Mouse (Mus musculus): Measurements from ENCODE around the gene Trappc2l. TPM values are rescaled to one million over a fixed set of nuclear protein-coding genes. Genes with fewer than 3 reads are reported as not detected.

Trappc2l gene
- polyA plus RNA-seq, 1 experiment from 2014 or later = 45.4 TPM

- Histone ChIP-seq H3K4me2 (ENCODE audit: low read depth, severe bottlenecking) (no peak overlapping the region; the same call in 1 of the 2 replicates), H3K27me3 (ENCODE audit: control insufficient read depth, insufficient read depth, low read length) (no peaks in the 10 kb centered on the region), H3K9me3 (ENCODE audit: control insufficient read depth, low read length) (no peaks in the 10 kb centered on the region), H3K36me3 (ENCODE audit: control insufficient read depth, insufficient read depth, low read length) (no peaks in the 10 kb centered on the region), H3K27ac (replicated peaks; ENCODE audit: low read depth, low read length) (no peak overlapping the region), H3K9ac (ENCODE audit: low read length) (no peak overlapping the region), H3K4me3 (ENCODE audit: low read depth, low read length) (no peak overlapping the region), H3K4me1 (ENCODE audit: control insufficient read depth, insufficient read depth, low read length) (peaks cover 4% of the 10 kb centered on the region; the same call in 1 of the 2 replicates)
- WGBS = 71% methylated on average over 4 of the region's 4 CpGs
- no peak for ATAC-seq (ENCODE audit: insufficient number of reproducible peaks, low FRiP score, low TSS enrichment, low read depth)
- DNase-seq (ENCODE audit: low spot score) = no peak
These were observed 1.2 kb upstream of the Trappc2l start for GRCm38 (mm10) chr8:122610209-122610608.

- H3K9ac ChIP-seq (ENCODE audit: low read length) = peak overlapping the region; percentile 67
- H3K27me3 ChIP-seq (ENCODE audit: control insufficient read depth, insufficient read depth, low read length) = no peaks in the 10 kb centered on the region
- ATAC-seq (ENCODE audit: insufficient number of reproducible peaks, low FRiP score, low TSS enrichment, low read depth) = peak; percentile 66
- H3K4me3 ChIP-seq (ENCODE audit: low read depth, low read length) = peak overlapping the region; percentile 66
- no peaks in the 10 kb centered on the region for H3K9me3 ChIP-seq (ENCODE audit: control insufficient read depth, low read length)
- DNase-seq (ENCODE audit: low spot score) = no peak
- peak overlapping the region; percentile 91 for H3K4me2 ChIP-seq (ENCODE audit: low read depth, severe bottlenecking)
- H3K4me1 ChIP-seq (ENCODE audit: control insufficient read depth, insufficient read depth, low read length) = peaks cover 4% of the 10 kb centered on the region; the same call in 1 of the 2 replicates
- H3K27ac ChIP-seq (replicated peaks; ENCODE audit: low read depth, low read length) = no peak overlapping the region; the same call in 1 of the 2 replicates
- H3K36me3 ChIP-seq (ENCODE audit: control insufficient read depth, insufficient read depth, low read length) = no peaks in the 10 kb centered on the region
- 7% methylated on average over 19 of the region's 20 CpGs for WGBS
These were observed 695 bp upstream of the Trappc2l start for GRCm38 (mm10) chr8:122610612-122611277.

- H3K4me2 ChIP-seq (ENCODE audit: low read depth, severe bottlenecking) = no peak overlapping the region
- ATAC-seq (ENCODE audit: insufficient number of reproducible peaks, low FRiP score, low TSS enrichment, low read depth) (no peak), DNase-seq (ENCODE audit: low spot score) (no peak)
- no peak overlapping the region for H3K4me3 ChIP-seq (ENCODE audit: low read depth, low read length)
- peaks cover 21% of the 10 kb centered on the region for H3K4me1 ChIP-seq (ENCODE audit: control insufficient read depth, insufficient read depth, low read length)
- 68% methylated on average over 9 of the region's 9 CpGs for WGBS
- no peak overlapping the region for H3K9ac ChIP-seq (ENCODE audit: low read length)
- no peaks in the 10 kb centered on the region for H3K36me3 ChIP-seq (ENCODE audit: control insufficient read depth, insufficient read depth, low read length)
- H3K27me3 ChIP-seq (ENCODE audit: control insufficient read depth, insufficient read depth, low read length) = no peaks in the 10 kb centered on the region
- no peaks in the 10 kb centered on the region for H3K9me3 ChIP-seq (ENCODE audit: control insufficient read depth, low read length)
- H3K27ac ChIP-seq (replicated peaks; ENCODE audit: low read depth, low read length) = no peak overlapping the region
These were observed 4.9 kb downstream of the Trappc2l start for GRCm38 (mm10) chr8:122616181-122616905.

GRCm38 (mm10) chr8:122617947-122618546 is 6.6 kb downstream of the Trappc2l start:
- H3K4me1 ChIP-seq (ENCODE audit: control insufficient read depth, insufficient read depth, low read length) = peaks cover 17% of the 10 kb centered on the region
- ATAC-seq (ENCODE audit: insufficient number of reproducible peaks, low FRiP score, low TSS enrichment, low read depth) = no peak
- 30% methylated on average over 5 of the region's 7 CpGs for WGBS
- peak; percentile 95 for DNase-seq (ENCODE audit: low spot score)
- H3K4me3 ChIP-seq (ENCODE audit: low read depth, low read length) = no peak overlapping the region
- H3K36me3 ChIP-seq (ENCODE audit: control insufficient read depth, insufficient read depth, low read length) = no peaks in the 10 kb centered on the region
- no peaks in the 10 kb centered on the region for H3K27me3 ChIP-seq (ENCODE audit: control insufficient read depth, insufficient read depth, low read length)
- H3K27ac ChIP-seq (replicated peaks; ENCODE audit: low read depth, low read length) = no peak overlapping the region
- H3K9ac ChIP-seq (ENCODE audit: low read length) = peak overlapping the region; percentile 7; the same call in 1 of the 2 replicates
- H3K9me3 ChIP-seq (ENCODE audit: control insufficient read depth, low read length) = no peaks in the 10 kb centered on the region
- no peak overlapping the region for H3K4me2 ChIP-seq (ENCODE audit: low read depth, severe bottlenecking)

GRCm38 (mm10) chr8:122618660-122619378 is 7.4 kb downstream of the Trappc2l start:
- WGBS = 82% methylated on average over 6 of the region's 6 CpGs
- H3K27me3 ChIP-seq (ENCODE audit: control insufficient read depth, insufficient read depth, low read length) = no peaks in the 10 kb centered on the region
- no peaks in the 10 kb centered on the region for H3K9me3 ChIP-seq (ENCODE audit: control insufficient read depth, low read length)

GRCm38 (mm10) chr8:122620446-122620845 is 9.0 kb downstream of the Trappc2l start:
- 27% methylated on average over 5 of the region's 5 CpGs for WGBS
- H3K27ac ChIP-seq (replicated peaks; ENCODE audit: low read depth, low read length) = no peak overlapping the region
- no peak overlapping the region for H3K4me2 ChIP-seq (ENCODE audit: low read depth, severe bottlenecking)

More at GRCm38 (mm10) chr8:122618660-122619378, 7.4 kb downstream of the Trappc2l start:
- H3K4me3 ChIP-seq (ENCODE audit: low read depth, low read length) = no peak overlapping the region
- DNase-seq (ENCODE audit: low spot score) = no peak
- H3K27ac ChIP-seq (replicated peaks; ENCODE audit: low read depth, low read length) = no peak overlapping the region
- H3K4me1 ChIP-seq (ENCODE audit: control insufficient read depth, insufficient read depth, low read length) = peaks cover 17% of the 10 kb centered on the region
- no peak overlapping the region for H3K4me2 ChIP-seq (ENCODE audit: low read depth, severe bottlenecking)
- ATAC-seq (ENCODE audit: insufficient number of reproducible peaks, low FRiP score, low TSS enrichment, low read depth) = no peak
- no peak overlapping the region for H3K9ac ChIP-seq (ENCODE audit: low read length)
- H3K36me3 ChIP-seq (ENCODE audit: control insufficient read depth, insufficient read depth, low read length) = no peaks in the 10 kb centered on the region

GRCm38 (mm10) chr8:122622727-122623126 is 11.3 kb downstream of the Trappc2l start, which contains the start of gene Pabpn1l:
Pabpn1l (minus strand) TSS chr8:122622739.
- no peak within 1 kb of the TSS for H3K4me3 ChIP-seq (ENCODE audit: low read depth, low read length)
- H3K9me3 ChIP-seq (ENCODE audit: control insufficient read depth, low read length) = no peaks in the 10 kb centered on the region
- H3K27ac ChIP-seq (replicated peaks; ENCODE audit: low read depth, low read length) = no peak within 1 kb of the TSS
- no peaks in the 10 kb centered on the region for H3K27me3 ChIP-seq (ENCODE audit: control insufficient read depth, insufficient read depth, low read length)
- H3K36me3 ChIP-seq (ENCODE audit: control insufficient read depth, insufficient read depth, low read length) = no peaks in the 10 kb centered on the region
- no peak within 1 kb of the TSS for H3K9ac ChIP-seq (ENCODE audit: low read length)
- no peak within 1 kb of the TSS for H3K4me2 ChIP-seq (ENCODE audit: low read depth, severe bottlenecking)
- WGBS = 57% methylated on average over 6 of the region's 6 CpGs
- no peak for ATAC-seq (ENCODE audit: insufficient number of reproducible peaks, low FRiP score, low TSS enrichment, low read depth)
- peaks cover 17% of the 10 kb centered on the region for H3K4me1 ChIP-seq (ENCODE audit: control insufficient read depth, insufficient read depth, low read length)
- DNase-seq (ENCODE audit: low spot score) = no peak

More at GRCm38 (mm10) chr8:122620446-122620845, 9.0 kb downstream of the Trappc2l start:
- Histone ChIP-seq H3K4me3 (ENCODE audit: low read depth, low read length) (no peak overlapping the region), H3K27me3 (ENCODE audit: control insufficient read depth, insufficient read depth, low read length) (no peaks in the 10 kb centered on the region), H3K9ac (ENCODE audit: low read length) (no peak overlapping the region), H3K4me1 (ENCODE audit: control insufficient read depth, insufficient read depth, low read length) (peaks cover 17% of the 10 kb centered on the region), H3K9me3 (ENCODE audit: control insufficient read depth, low read length) (no peaks in the 10 kb centered on the region), H3K36me3 (ENCODE audit: control insufficient read depth, insufficient read depth, low read length) (no peaks in the 10 kb centered on the region)
- ATAC-seq (ENCODE audit: insufficient number of reproducible peaks, low FRiP score, low TSS enrichment, low read depth) (no peak), DNase-seq (ENCODE audit: low spot score) (no peak)
